Mouse (Mus musculus) right cerebral cortex, postnatal 25 days (tissue): ENCODE data around the gene Apol7a.
A peak's percentile ranks its signal among the peaks of the same experiment; 100 is the strongest.
"Not testable (repeated sequence)": the region's sequence is repeated elsewhere in the genome, so short reads cannot be mapped to it uniquely, and the experiment has no call there.

ENCODE experiments used
- DNase-seq: peaks from one replicate; pipeline ENCODE4 v3.0.0; 2022

Apol7a gene

DNA sequence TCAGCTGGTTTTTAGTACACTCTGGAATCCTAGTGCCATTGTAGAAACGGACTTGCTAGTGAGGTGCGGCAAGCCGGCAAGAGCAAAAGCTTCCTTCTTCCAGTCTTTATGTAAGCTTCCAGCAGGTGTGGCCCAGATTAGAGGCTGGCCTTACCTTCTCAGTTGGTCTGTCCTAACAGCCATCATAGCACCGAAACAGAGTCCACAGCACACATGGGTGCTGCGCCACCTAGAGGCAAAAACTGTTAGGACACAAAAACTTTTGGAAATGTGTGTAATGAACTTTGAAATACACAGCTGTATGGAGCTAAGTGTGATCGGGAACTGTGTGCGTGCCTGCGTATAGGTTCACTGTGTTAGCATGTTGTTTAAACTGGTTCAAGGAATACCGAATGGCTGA, at the start of gene Apol7a:
TSS of gene Apol7a (minus strand) at position 84 of the 400 bp plus-strand sequence.
- DNase-seq: not testable (repeated sequence)

DNA sequence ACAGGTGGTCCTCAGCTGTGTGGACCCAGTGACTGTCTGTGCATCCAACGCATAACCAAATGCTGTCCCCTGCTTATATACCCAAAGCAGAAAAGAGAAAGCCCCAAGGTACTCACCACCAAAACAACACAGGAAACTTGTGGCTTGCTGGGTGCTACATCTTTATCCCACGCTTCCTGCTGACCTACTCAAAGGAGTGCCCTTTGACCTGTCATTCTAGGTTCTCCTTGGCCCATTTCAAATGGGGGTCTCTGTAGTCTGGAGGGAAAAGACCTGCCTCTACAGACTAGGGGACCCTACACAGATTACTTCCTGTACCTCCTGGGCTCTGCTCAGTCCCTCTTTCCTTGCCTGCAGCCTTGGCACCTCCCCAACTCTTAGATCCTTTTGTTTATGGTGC, 48.5 kb upstream of the Apol7a start, which contains the start of gene Apol7b:
TSS of gene Apol7b (minus strand) at position 101 of the 400 bp plus-strand sequence.
- DNase-seq: not testable (repeated sequence)

DNA sequence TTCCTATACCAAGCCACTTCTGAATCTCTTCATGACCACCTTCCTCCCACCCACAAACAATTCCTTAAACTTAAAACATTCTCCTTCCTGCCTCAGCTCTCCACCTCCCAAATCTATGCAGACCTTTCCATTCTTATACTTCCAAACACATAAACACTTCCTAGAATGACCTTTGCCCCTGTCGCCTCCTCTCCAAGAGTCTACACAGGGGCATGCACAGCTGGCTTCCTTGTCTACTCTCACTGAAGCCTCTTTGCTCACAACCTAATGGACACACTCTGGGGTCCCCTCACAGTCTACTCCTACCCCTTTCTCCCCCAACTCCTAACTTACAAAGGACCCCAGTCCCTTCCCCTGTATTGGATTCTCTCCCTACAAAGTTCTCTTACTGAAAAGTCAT, 46.8 kb upstream of the Apol7a start:
- DNase-seq: not testable (repeated sequence)

DNA sequence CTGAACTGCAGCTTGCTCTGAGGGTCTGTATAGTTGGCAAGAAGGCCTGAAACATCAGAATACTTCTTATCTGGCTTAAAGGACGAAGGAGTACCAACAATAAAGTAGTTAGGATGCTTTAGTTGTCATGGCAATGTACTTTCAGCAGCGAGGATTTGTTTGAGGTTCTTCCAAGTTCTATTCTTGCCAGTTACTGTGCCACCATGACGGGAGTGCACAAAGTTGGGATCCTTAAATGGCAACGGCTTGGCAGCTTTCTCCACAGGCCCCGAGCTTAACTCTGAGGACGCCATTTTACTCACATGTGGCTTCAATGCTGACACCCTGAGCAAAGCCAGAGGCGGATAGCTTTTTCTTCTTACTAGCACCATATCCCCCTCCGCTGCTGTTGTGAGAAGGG, 45.8 kb upstream of the Apol7a start:
- DNase-seq: peak; percentile 37

DNA sequence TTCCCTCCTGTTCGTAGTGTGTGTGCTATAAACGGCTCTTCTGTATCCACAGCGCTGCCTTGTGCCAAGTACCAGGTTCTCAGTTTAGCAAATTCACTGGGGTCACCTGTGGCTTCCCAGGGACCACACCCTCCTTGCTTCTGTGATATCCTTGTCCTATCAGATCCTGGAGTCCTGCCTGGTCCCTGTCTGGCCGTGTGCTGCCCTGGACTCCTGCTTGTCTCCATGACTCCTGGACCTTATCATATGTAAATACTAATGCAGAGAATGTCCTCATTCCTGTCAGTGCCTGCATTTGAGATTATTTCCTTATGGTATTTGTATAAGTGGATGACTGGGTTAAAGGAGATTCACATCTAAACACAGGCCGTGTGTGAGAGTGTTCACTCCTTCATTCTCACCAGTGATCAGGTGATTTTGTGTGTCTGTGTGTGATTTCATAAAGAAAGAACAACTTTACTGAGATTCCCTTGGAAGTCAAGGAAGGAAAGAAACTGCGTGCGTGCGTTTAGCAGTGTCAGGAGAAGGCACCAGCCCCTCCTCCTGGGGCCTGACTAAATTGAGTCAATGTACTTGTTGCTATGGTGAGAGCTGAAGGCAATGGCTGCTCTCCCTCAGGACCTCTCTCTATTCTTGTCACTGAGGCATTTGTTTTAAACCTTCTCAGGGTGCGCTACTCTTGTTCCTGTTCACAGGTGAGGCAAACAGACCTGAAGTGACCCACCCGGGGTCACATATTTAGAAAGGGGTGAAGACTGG, 30.0 kb upstream of the Apol7a start:
- not testable (repeated sequence) for DNase-seq

DNA sequence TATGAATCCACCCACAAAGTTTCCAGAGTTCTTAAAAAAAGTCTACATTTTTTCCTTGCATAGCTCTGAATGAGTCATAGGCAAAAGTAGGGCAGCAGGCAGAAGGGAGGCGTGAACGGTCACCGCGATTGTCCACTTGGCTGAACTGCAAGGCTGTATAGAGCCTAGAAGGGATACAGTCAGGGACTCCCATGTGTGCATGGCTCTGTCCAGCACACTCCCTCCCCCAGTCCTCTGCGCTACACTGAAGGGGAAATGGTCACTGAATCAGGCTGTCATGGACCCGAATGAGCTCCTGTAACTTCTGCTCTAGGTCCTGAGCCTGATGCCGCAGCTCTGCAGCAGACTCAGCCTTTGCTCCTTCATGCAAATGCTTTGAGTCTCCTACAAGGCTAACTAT, 24.0 kb upstream of the Apol7a start:
- DNase-seq: not testable (repeated sequence)

DNA sequence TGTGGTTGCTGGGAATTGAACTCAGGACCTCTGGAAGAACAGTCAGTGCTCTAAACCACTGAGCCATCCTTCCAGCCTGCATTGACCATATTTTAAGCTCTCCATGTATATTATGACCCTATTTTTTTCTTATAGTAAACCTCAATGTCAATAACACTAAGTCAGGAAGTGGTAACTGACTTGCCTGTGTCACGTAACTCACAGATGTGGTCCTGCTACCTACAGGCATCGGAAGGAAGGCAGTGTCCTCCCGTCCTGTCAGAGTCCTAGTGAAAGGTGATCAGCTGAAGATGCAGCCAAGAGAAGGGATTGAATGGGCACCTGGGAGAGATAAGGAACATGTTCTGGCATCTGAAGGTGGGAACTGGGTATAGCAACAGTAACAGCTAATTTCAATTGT, 20.7 kb upstream of the Apol7a start:
- not testable (repeated sequence) for DNase-seq

DNA sequence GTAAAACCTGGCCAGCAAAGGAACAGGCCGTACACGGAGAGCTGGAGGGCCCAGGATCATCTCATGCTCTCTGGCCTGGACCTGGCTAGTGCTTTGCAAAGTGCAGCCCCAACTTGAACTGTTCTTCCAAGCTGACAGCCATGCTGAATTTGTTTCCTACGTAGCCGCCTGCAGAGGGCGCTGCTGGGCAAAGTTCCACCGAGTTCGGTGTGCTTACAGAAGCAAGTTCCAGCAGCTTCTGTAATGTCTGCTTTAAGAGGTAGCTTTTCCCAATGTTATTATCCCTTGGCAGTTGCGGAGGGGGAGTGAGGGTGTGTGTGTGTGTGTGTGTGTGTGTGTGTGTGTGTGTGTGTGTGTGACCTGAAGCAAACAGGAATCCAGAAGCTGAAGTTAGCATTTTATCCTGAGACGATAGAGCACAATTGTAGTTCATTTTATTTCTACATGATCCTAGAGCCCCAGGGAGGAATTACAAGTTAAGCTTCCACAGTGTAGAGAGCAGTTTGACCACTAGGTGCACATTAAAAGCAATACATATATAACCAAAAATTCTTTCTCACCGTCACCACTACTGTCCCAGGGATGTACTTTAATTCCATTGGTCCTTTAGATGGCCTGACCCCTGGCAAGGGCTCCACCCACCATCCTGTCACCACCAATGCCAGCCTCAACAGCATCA, 17.9 kb upstream of the Apol7a start:
- DNase-seq: not testable (repeated sequence)

DNA sequence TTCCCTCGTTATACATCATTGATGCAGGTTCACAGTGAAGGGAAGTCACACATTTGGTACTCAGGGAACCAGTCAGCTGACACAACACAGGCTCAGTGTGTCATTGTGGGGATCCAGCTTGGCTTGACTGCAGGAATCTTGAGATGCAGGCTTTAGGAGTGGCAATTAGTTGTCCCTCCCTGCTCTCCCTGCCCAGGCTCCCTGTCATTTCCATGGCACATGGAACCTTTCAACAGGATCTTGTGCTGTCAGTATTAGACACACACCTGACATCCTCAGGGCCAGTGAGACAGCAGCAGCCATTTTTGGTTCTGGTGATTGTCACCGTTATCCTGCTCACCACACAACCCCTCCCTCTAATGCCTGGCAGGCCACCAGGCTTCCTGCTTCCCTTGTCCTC, 16.7 kb upstream of the Apol7a start:
- not testable (repeated sequence) for DNase-seq

DNA sequence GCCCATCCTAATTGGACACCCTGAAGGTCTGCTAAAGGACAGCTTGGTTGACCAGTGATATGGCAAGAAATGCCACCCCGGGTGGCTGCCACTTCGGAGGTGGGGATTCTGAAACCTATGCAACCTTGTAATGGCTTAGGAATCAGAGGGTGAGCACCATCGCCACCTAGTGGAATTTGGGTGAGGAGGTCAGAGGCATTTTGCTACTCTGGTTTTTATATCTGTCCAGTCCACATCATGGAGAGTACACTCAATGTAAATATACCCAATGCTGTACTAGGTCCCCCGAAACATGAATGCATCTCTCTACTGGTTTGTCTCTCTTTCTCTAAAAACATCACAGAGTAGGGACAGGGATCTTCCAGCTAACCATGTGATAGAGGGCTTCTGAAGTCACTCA, 13.8 kb upstream of the Apol7a start:
- DNase-seq: not testable (repeated sequence)

DNA sequence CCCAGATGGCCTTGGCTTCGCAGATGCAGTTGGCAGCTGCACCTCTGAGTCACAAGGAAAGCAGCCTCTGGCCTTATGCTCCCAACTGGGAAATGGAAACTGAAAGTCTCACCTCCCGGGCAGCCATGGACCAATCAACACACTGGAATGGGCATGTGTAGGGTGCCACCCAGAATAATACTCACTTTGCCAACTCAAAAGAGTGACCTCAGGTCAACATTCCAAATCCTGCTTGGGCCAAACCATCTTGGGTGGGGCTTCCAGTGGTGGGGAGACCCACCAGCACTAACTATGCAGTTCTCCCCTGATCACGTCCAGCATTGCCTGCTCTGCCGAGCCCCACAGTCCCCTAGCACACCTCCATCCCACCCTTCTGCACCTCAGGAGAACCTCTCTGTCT, 12.1 kb upstream of the Apol7a start, which contains the start of gene Apol9a:
TSS of gene Apol9a (minus strand) at position 101 of the 400 bp plus-strand sequence.
- DNase-seq: not testable (repeated sequence)

DNA sequence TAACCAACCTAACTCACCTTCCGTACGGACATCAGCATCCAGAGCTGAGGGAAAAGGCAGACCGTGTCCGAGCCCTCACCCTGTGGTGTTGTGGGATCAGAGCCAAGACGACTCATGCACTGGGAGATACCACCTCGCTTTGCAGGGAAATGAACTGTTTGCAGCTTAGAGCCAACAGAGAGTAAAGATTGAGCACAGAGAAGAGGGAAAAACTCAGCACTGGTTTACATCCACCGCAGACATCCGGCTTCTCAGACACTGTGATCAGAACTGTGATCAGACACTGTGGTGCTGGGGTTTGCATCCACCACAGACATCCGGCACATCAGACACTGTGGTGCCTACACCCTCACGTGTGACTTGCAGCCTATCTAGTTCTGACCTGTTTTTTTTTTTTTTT, 7.5 kb upstream of the Apol7a start:
- DNase-seq: not testable (repeated sequence)

DNA sequence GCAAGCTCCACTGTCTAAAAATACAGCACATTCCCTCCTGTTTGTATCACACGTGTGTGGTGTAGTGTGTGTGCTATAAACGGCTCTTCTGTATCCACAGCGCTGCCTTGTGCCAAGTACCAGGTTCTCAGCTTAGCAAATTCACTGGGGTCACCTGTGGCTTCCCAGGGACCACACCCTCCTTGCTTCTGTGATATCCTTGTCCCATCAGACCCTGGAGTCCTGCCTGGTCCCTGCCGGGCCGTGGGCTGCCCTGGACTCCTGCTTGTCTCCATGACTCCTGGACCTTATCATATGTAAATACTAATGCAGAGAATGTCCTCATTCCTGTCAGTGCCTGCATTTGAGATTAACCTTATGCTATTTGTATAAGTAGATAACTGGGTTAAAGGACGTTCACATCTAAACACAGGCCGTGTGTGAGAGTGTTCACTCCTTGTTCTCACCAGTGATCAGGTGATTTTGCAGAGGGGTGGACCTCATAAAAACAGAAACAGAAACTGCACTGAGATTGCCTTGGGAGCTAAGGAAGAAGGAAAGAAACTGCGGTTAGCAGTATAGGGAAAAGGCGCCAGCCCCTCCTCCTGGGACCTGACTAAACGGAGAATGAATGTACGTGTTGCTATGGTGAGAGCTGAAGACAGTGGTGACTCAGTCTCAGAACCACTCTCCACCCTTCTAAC, 1.3 kb downstream of the Apol7a start:
- peak; percentile 25 for DNase-seq

DNA sequence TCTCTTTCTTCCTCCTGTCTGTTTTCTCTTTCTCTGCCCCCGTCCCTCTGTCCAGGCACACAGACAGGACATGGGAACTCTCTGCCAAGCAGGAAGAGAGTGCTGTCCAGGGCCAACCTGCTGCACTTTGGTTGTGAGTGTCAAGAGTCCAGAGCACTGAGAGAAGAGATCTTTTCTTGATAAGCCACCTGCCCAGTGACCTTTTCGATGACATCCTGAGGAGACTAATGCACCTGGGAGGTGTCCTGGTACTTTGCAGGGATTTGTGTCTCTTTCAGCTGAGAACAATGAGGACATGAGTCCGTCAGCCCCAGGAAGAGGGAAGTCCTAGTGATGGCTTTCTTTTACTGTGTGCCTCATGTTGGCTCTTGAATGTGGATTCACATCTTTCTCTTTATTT, 5.1 kb downstream of the Apol7a start:
- not testable (repeated sequence) for DNase-seq

DNA sequence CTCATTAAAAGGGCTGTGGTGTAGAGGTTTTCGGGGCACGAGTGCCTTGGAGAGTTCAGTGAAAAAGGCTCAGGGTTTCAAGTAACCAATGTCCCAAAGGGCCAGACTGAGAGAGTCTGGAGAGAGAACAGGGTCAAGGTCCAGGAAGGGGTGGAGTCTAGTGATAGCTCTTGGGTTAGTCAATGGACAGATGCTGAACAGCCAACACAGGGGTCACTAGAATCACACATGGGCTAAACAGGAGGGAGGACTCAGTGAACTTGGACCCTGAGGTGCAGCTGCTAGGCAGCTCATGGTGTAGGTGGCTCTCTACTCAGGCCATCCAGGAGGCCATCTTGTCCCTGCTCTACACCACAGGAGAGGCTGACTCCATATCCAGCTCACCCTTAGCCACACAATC, 11.4 kb downstream of the Apol7a start:
- DNase-seq: no peak

DNA sequence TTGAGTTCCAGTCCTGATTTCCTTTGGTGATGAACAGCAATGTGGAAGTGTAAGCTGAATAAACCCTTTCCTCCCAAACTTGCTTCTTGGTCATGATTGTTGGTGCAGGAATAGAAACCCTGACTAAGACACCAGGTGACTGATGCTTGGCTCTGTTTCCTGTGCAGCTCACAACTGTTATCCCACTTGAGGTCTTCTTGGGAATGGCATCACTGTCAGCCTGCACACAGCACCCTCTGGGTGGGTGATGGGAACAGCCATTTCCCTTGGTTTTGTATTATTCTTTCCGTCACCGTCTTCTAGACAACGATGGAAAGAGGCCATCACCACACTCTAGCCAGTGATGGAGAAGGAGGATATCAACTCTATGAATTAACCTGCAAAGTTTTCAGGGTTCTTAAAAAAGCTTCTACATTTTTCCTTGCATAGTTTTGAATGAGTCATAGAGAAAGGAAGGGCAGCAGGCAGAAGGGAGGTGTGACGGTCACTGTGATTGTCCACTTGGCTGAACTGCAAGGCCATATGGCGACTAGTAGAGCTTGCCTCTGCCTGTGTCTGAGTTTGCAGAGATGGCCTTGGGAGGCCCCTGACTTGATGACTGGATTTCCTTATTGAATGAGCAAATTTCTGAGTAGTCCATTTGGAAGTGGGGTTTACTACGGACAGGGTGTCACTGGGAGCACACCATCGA, 14.4 kb downstream of the Apol7a start:
- DNase-seq: no peak

DNA sequence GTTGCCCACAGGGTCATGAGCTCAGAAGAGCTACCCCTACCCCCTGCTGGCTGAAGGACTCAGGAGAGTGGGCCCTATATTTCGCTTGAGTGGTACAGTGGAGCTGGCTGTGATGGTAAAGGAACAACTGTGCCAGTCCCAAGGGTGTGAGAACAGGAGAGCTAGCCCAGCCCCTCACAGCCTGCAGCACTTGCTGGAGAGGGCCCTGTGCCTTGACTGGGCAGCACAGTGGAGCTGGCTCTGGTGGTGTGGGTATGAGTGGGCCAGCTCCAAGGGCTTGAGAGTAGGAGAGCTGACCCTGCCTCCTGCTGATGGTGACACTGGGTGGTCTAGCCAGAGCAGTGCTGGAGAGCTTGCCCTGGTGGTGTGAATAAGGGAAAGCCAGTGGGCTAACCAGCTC, 16.0 kb downstream of the Apol7a start:
- no peak for DNase-seq

DNA sequence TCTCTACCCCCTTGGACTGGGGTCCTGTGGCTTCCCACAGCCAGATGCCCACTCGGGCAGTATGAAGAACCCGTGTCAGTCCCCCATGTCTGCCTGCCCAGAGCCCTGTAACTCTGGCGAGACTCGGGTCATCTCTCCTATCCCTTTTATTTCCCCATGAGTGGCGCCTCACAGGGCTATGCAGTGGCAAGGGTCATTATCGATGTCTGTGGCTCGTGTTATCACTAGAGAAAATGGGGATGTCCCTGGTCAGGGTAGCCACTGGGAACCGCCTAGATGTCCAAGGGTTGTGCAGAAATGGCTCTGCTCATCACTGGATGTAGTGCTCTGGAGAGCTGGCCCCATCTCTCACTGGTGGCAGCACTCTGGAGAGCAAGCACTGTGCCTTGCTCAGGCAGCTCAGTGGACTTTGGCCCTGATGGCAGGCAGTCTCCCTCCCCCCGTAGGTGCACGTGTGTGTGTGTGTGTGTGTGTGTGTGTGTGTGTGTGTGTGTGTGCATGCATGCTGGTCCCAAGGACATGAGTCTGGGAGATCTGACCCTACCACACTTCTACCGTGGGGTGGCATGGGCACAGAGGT, 16.5 kb downstream of the Apol7a start:
- no peak for DNase-seq

DNA sequence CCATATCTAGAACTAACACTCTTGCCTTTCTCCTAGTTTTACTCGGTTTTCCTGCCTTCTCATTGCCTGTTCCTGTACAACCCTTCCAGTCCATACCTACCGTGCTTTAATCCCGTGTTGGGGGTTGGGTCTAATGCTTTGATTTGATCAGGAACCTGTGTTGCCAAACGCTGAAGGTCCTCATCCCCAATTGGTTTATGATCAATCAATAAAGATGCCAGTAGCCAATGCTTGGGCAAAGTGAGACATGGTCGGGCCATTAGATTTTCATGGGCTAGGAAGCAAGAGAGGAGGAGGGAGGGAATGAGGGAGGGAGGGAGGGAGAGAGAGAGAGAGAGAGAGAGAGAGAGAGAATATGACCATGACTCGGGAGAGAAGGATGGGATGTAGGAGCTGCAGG, 17.4 kb downstream of the Apol7a start:
- DNase-seq: no peak

DNA sequence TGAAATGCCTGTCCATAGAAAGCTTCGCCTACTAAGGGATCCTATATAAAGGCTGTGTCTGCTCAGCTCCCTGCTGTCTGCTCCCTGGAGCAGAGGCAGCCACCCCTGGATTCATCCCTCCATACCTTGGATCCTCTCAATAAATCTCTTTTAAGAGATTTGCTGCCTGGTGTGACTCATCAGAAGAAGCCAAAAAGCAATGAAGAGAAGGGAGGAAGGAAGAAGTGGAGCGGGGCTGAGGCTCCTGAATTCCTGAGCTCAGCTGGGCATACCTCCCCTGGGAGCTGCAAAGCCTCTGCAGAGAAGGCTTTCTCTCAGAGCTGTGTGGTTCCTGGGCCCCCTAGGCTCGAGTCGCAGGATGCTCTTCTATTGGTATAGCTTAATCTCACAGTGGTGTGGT, 19.0 kb downstream of the Apol7a start:
- no peak for DNase-seq

DNA sequence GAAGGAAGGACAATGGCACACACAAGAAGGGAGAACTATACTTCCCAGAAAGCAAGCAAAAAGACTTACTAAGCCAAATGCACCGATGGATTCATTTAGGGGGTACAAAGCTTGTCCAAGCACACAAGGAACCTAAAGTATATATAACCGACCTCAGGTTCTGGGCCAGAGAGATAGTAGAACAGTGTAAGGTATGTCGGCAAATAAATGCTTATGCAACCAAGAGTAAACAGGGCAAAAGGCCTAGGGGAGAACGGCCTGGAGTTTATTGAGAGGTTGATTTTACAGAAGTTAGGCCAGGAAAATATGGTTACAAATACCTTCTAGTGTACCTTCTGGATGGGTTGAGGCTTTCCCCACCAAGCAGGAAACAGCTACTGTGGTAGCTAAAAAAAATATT, 21.5 kb downstream of the Apol7a start:
- no peak for DNase-seq

DNA sequence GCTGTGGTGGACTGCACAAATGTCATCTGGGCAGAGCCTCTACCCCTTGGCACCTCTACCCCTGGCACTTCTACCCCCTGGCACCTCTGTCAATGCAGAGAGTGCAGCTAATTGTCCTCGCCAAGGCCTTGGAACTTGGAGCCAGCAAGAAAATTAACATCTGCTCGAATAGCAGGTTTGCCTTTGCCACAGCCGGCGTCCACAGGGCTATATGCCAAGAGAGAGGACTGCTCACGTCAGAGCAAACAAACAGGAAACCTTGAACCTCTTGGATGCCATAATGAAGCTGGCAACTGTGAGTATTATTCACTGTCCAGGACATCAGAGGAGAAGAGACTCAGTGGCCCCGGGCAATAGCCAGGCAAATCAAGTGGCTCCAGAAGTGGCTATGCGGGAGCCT, 22.0 kb downstream of the Apol7a start:
- no peak for DNase-seq

DNA sequence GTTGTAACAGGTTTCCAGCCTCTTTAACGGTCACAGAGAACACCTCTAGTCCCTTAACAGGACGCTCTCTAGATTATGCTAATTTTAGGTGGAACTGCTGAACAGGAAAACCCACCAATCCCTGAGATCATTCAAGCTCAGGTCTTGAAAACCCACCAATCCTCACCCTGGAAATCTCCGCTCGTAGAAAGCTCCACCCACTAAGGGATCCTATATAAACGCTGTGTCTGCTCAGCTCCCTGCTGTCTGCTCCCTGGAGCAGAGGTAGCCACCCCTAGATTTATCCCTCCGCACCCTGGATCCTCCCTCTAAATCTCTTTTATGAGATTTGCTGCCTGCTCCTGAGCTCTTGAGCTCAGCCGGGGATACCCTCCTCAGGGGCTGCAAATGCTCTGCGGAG, 28.3 kb downstream of the Apol7a start:
- no peak for DNase-seq
